Mouse (Mus musculus) spleen, postnatal 14 days (tissue): ENCODE measurements around the gene Wdr60.

Experiments used
- DNase-seq, 2 experiments: peaks; one replicate each; pipeline ENCODE4 v3.0.0; 2021 to 2022; ENCODE audit warnings: low spot score in 2 of 2

The Wdr60 gene

GRCm38 (mm10) chr12:116183212-116183935, 79.4 kb downstream of the Wdr60 start:
- no peak for DNase-seq

GRCm38 (mm10) chr12:116182376-116182775, 80.4 kb downstream of the Wdr60 start:
- DNase-seq: no peak

- DNase-seq: no peak
These were observed 81.3 kb downstream of the Wdr60 start for GRCm38 (mm10) chr12:116181436-116182050.

GRCm38 (mm10) chr12:116176930-116177329, 85.9 kb downstream of the Wdr60 start:
- DNase-seq: peak in 1 of 2 experiments; percentile 22

- no peak for DNase-seq
These were observed 93.2 kb downstream of the Wdr60 start for GRCm38 (mm10) chr12:116169666-116170065.

GRCm38 (mm10) chr12:116165368-116165767, 97.5 kb downstream of the Wdr60 start:
- DNase-seq: no peak

- no peak for DNase-seq
These were observed 103.1 kb downstream of the Wdr60 start for GRCm38 (mm10) chr12:116159695-116160094.

GRCm38 (mm10) chr12:116159223-116159622, 103.6 kb downstream of the Wdr60 start:
- no peak for DNase-seq

- DNase-seq: no peak
These were observed 105.9 kb downstream of the Wdr60 start for GRCm38 (mm10) chr12:116156792-116157532.
